Mouse (Mus musculus) bone marrow macrophage, adult 2 months (primary cell): Measurements from ENCODE around the gene Gm9049.
"Not testable (repeated sequence)": the region's sequence is repeated elsewhere in the genome, so short reads cannot be mapped to it uniquely, and the experiment has no call there.

Source experiments
- CTCF ChIP-seq: IDR thresholded peaks from 2 replicates; pipeline ENCODE4 v1.5.1; 2012; ENCODE audit warnings: low read depth, mild to moderate bottlenecking, low read length, moderate library complexity
- POLR2A ChIP-seq: IDR thresholded peaks from 2 replicates; pipeline ENCODE4 v1.6.1; 2012; ENCODE audit warnings: mild to moderate bottlenecking, low read depth, low read length, borderline replicate concordance

DNA sequence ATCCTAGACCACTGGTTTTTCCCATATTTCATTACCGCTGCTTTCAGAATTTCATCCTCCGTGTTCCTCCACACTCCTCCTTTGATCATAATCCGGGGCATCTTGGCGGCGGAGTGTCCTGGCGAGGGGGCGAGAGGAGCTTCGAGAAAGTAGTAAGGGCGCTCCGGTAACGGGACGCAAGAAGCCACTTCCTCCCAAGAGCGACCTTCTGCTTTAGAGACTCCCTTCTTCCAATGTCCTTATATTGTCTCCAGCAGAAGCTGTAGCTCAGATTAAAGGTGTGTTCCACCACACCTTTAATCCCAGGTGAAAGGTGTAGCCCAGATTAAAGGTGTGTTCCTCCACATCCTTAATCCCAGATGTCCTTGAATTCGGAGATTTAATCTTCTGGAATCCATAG is 16.2 kb downstream of the Gm9049 start, which contains the start of gene Gm9045:
- TF ChIP-seq CTCF, POLR2A: not testable (repeated sequence)
